Mouse (Mus musculus) midbrain, postnatal 0 days (tissue): ENCODE results near the gene Hspd1. TPM values are rescaled to one million over a fixed set of nuclear protein-coding genes. Genes with fewer than 3 reads are reported as not detected.

Source experiments
- ATAC-seq: fragments of 200-750 bp; cut with Nextera tagmentation; 2 replicates; pipeline ENCODE4 v1.8.0; 2017; ENCODE audit warnings: moderate number of reproducible peaks, mild to moderate bottlenecking, moderate TSS enrichment, moderate library complexity; ENCODE audit not compliant: low FRiP score
- DNase-seq: peaks from one replicate; pipeline ENCODE4 v3.0.0-alpha.2; 2015; ENCODE audit warnings: low spot score
- H3K27ac ChIP-seq: fragments of 300-500 bp; sonication (generic); 2 replicates; pipeline ENCODE4 v1.5.1; 2014; ENCODE audit warnings: low read depth, mild to moderate bottlenecking, low read length, mixed read lengths
- H3K27me3 ChIP-seq: fragments of 300-500 bp; sonication (generic); 2 replicates; pipeline ENCODE4 v1.6.1; 2014; ENCODE audit warnings: low read length, control low read depth, mixed read lengths; ENCODE audit not compliant: insufficient read depth
- H3K36me3 ChIP-seq: fragments of 300-500 bp; sonication (generic); 2 replicates; pipeline ENCODE4 v1.6.1; 2014; ENCODE audit warnings: low read length, control low read depth, mixed read lengths; ENCODE audit not compliant: insufficient read depth
- H3K4me1 ChIP-seq: fragments of 300-500 bp; sonication (generic); 2 replicates; pipeline ENCODE4 v1.6.1; 2014; ENCODE audit warnings: mild to moderate bottlenecking, control low read depth, antibody characterized with exemption, low read length, mixed read lengths; ENCODE audit not compliant: insufficient read depth
- H3K4me2 ChIP-seq: fragments of 300-500 bp; sonication (generic); 2 replicates; pipeline ENCODE4 v1.6.1; 2014; ENCODE audit warnings: low read depth, mild to moderate bottlenecking, low read length, mixed read lengths; ENCODE audit not compliant: poor library complexity, severe bottlenecking
- H3K4me3 ChIP-seq: fragments of 300-500 bp; sonication (generic); 2 replicates; pipeline ENCODE4 v1.5.1; 2014; ENCODE audit warnings: low read depth, mild to moderate bottlenecking, low read length, moderate library complexity
- H3K9ac ChIP-seq: fragments of 300-500 bp; sonication (generic); replicated peaks from 2 replicates; pipeline ENCODE4 v1.6.1; 2014; ENCODE audit warnings: mild to moderate bottlenecking, low read length, moderate library complexity, mixed read lengths; ENCODE audit not compliant: poor library complexity, severe bottlenecking
- H3K9me3 ChIP-seq: fragments of 300-500 bp; sonication (generic); 2 replicates; pipeline ENCODE4 v1.6.1; 2016; ENCODE audit warnings: low read length, control low read depth
- CTCF ChIP-seq: IDR thresholded peaks from 2 replicates; pipeline ENCODE4 v1.5.1; 2016; ENCODE audit warnings: antibody characterized with exemption, mild to moderate bottlenecking
- WGBS: fragments of 180-500 bp; shearing (Covaris S2); extraction: QIAGEN DNeasy Blood & Tissue Kit; methylation state at CpG from one replicate; pipeline ENCODE4 v1.1.7; 2014; 5-methylcytosine and 5-hydroxymethylcytosine counted together
- polyA plus RNA-seq: library from polyadenylated mRNA; unstranded; fragments of >200 nt; fragmentation: Nextera tagmentation; extraction: Ambion mirVana; gene quantifications from 2 replicates; pipeline ENCODE4 v1.2.1, GENCODE M21; 2015
- total RNA-seq: library from RNA; depleted of rRNA; stranded (reverse); fragments of >200 nt; gene quantifications from 2 replicates; pipeline ENCODE4 v1.2.3, GENCODE M21; 2014

Gene Hspd1
- total and polyA plus RNA-seq, 2 experiments from 2014 or later = 92.5 to 217 TPM

- Histone ChIP-seq H3K4me1 (no peaks in the 10 kb centered on the region), H3K4me2 (no peak overlapping the region), H3K9ac (no peak overlapping the region), H3K9me3 (no peaks in the 10 kb centered on the region), H3K27me3 (no peaks in the 10 kb centered on the region), H3K36me3 (peaks cover 3% of the 10 kb centered on the region; the same call in 1 of the 2 replicates), H3K4me3 (no peak overlapping the region), H3K27ac (no peak overlapping the region)
- TF ChIP-seq CTCF = no peak
- no peak for ATAC-seq
- no peak for DNase-seq
- WGBS = 94% methylated on average over 4 of the region's 4 CpGs
Observed at GRCm38 (mm10) chr1:55109066-55109766, 21.2 kb upstream of the Hspd1 start.

DNA sequence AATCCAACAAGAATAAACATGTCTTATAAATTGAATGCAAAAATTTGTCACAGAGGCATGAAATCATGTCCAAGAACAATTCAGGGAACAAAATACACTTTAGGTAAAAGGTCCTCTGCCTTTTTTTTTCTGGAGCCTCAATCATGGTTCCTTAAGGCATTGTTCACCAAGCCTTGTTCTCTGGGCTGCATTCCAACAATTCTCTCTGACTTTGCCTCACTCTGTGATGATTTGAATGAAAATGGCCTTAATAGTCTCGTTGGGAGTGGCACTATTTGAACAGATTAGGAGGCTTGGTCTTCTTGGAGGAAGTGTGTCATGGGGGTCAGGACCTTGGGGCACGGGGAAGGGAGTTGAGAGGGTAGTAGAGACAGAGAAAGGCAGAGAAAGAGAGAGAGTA is 20.4 kb upstream of the Hspd1 start:
- H3K9ac ChIP-seq = no peak overlapping the region
- no peak for TF ChIP-seq CTCF
- H3K4me2 ChIP-seq = no peak overlapping the region
- DNase-seq (no peak), ATAC-seq (no peak)
- no peaks in the 10 kb centered on the region for H3K9me3 ChIP-seq
- H3K27ac ChIP-seq = no peak overlapping the region
- no peaks in the 10 kb centered on the region for H3K27me3 ChIP-seq
- peaks cover 3% of the 10 kb centered on the region; the same call in 1 of the 2 replicates for H3K36me3 ChIP-seq
- H3K4me3 ChIP-seq = no peak overlapping the region
- no peaks in the 10 kb centered on the region for H3K4me1 ChIP-seq
- WGBS = 14% methylated on average over 2 of the region's 2 CpGs

GRCm38 (mm10) chr1:55107644-55108043 is 19.6 kb upstream of the Hspd1 start:
- Histone ChIP-seq H3K4me1 (no peaks in the 10 kb centered on the region), H3K9me3 (no peaks in the 10 kb centered on the region), H3K36me3 (peaks cover 3% of the 10 kb centered on the region; the same call in 1 of the 2 replicates), H3K27ac (no peak overlapping the region), H3K4me3 (no peak overlapping the region), H3K9ac (no peak overlapping the region), H3K27me3 (no peaks in the 10 kb centered on the region), H3K4me2 (no peak overlapping the region)
- no peak for ATAC-seq
- 86% methylated on average over 1 of the region's 1 CpGs for WGBS
- no peak for DNase-seq
- TF ChIP-seq CTCF = no peak

GRCm38 (mm10) chr1:55106919-55107585 is 19.0 kb upstream of the Hspd1 start:
- no peak for DNase-seq
- Histone ChIP-seq H3K9me3 (no peaks in the 10 kb centered on the region), H3K4me2 (no peak overlapping the region), H3K27ac (no peak overlapping the region), H3K27me3 (no peaks in the 10 kb centered on the region), H3K9ac (no peak overlapping the region), H3K36me3 (peaks cover 3% of the 10 kb centered on the region; the same call in 1 of the 2 replicates), H3K4me3 (no peak overlapping the region), H3K4me1 (no peaks in the 10 kb centered on the region)
- ATAC-seq = no peak
- TF ChIP-seq CTCF = no peak
- WGBS = 91% methylated on average over 9 of the region's 9 CpGs

DNA sequence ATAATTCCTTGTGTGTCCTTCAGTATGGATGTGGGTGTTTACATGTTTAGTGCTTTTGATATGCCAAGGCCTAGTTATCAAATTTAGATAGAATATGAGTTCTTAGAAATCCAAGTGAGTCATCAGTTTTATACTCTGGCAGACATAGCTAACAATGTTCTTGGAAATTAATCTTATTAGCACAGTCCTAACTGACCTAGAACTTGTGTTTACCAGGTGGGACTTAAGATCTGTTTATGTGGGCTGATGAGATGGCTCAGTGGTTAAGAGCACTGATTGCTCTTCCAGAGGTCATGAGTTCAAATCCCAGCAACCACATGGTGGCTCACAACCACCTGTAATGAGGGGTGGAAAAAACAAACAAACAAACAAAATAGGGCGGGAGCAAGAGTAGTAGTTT is 4.4 kb upstream of the Hspd1 start:
- DNase-seq = no peak
- Histone ChIP-seq H3K36me3 (peaks cover 8% of the 10 kb centered on the region; the same call in 1 of the 2 replicates), H3K4me3 (no peak overlapping the region), H3K9me3 (no peaks in the 10 kb centered on the region), H3K27me3 (no peaks in the 10 kb centered on the region), H3K4me1 (peaks cover 4% of the 10 kb centered on the region; the same call in 1 of the 2 replicates), H3K4me2 (no peak overlapping the region), H3K27ac (no peak overlapping the region), H3K9ac (no peak overlapping the region)
- 77% methylated on average over 1 of the region's 1 CpGs for WGBS
- ATAC-seq = no peak
- no peak for TF ChIP-seq CTCF

DNA sequence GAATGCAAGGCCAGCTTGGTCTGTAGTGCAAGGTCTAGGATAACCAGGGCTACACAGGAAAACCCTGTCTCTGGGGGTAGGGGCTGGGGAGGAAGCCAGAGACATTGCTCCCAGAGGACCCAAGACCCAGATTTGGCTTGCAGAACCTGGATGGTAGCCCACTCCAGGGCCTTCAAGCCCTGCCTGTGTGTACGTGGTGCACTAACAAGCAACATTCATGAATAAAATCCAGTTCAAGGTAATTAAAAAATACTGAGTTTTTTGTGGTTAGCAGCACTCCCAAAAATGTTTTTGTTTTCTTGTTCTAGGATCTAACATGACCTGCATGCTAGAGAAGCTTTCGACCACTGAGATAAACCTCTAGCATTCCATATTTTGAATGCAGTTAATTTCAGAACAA is 4.0 kb upstream of the Hspd1 start:
- no peak overlapping the region for H3K9ac ChIP-seq
- whole genome bisulfite sequencing = 90% methylated on average over 2 of the region's 2 CpGs
- no peak overlapping the region for H3K27ac ChIP-seq
- no peaks in the 10 kb centered on the region for H3K27me3 ChIP-seq
- no peak overlapping the region for H3K4me3 ChIP-seq
- ATAC-seq = no peak
- no peak overlapping the region for H3K4me2 ChIP-seq
- H3K9me3 ChIP-seq = no peaks in the 10 kb centered on the region
- DNase-seq = no peak
- H3K36me3 ChIP-seq = peaks cover 8% of the 10 kb centered on the region; the same call in 1 of the 2 replicates
- no peak for TF ChIP-seq CTCF
- H3K4me1 ChIP-seq = peaks cover 4% of the 10 kb centered on the region; the same call in 1 of the 2 replicates
